Comparison of ENCODE assay signal across 8 mouse cellular contexts in the genomic region with DNA sequence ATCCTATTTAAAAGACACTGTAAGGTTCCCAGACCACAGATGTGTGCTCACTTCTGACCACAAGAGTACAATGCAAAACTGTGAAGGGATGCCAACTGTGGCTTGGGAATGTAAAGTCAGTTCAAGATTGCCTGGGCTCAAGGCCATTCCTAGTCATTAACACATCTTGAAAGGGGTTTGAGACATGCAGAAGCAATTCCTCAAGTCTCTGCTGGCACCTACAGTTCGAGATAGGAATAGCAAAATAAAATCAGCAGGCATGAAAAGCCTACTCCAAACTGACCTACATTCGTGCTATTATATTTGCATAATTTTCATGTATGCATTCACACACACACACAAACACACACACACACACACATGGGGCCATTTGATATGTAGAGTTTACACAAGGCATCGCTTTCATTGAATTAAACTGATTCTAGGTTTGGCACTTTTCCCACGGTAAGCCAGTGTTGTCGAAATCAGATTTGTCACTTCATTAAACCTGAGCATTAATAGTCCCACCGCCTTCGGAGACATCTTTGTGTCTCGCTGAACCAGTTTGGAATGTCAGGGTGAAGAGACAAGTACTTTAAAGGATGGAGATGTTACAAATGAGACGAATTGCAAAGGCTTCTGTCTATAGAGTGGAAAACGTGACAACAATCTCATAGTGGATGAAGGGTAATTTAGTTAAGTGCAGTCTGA.
DNase-seq lines count a peak whose midpoint lies in the region; ATAC-seq and TF ChIP-seq lines count a peak whose summit lies in the region.

No protein-coding gene starts in this region.

- H3K9me3 ChIP-seq in kidney, embryonic 15.5 days (replicated peaks), result no peaks in the 10 kb centered on the region
- no peaks in the 10 kb centered on the region for H3K9me3 ChIP-seq in embryonic facial prominence, embryonic 14.5 days (ENCODE audit: control insufficient read depth, low read length)

- H3K4me3 ChIP-seq in kidney, embryonic 15.5 days (replicated peaks), result no peak overlapping the region
- no peak overlapping the region for H3K4me3 ChIP-seq in embryonic facial prominence, embryonic 14.5 days (ENCODE audit: low read depth, low read length)
- H3K4me3 ChIP-seq in left cerebral cortex, adult 2 months, result no peak overlapping the region

- TF ChIP-seq CTCF in left cerebral cortex, adult 2 months (IDR thresholded peaks at IDR 0.05), result peak; percentile 70

- 0 out of 2 replicates have a peak, but pooled peaks have one; percentile 22 for ATAC-seq in kidney, embryonic 15.5 days (replicated peaks; ENCODE audit: low FRiP score)
- ATAC-seq in embryonic facial prominence, embryonic 14.5 days (ENCODE audit: low read depth), result no peak
- no peak for ATAC-seq in megakaryocyte, adult 5-6 weeks (ENCODE audit: poor library complexity, severe bottlenecking)

- no peaks in the 10 kb centered on the region for H3K4me1 ChIP-seq in kidney, embryonic 15.5 days
- no peaks in the 10 kb centered on the region for H3K4me1 ChIP-seq in embryonic facial prominence, embryonic 14.5 days (ENCODE audit: control insufficient read depth, insufficient read depth, low read length)

- intact Hi-C loops in left cerebral cortex, adult 2 months (cut with DNase I), result loop anchor here (5.0 to 10.0 kb wide), 2 partner anchors 783 to 1820 kb away; no protein-coding TSS in a partner anchor

- H3K9ac ChIP-seq in kidney, embryonic 15.5 days, result no peak overlapping the region
- no peak overlapping the region for H3K9ac ChIP-seq in embryonic facial prominence, embryonic 14.5 days (ENCODE audit: low read depth, low read length)

- no peak overlapping the region for H3K27ac ChIP-seq in kidney, embryonic 15.5 days
- H3K27ac ChIP-seq in embryonic facial prominence, embryonic 14.5 days (replicated peaks; ENCODE audit: low read depth, low read length), result no peak overlapping the region
- H3K27ac ChIP-seq in left cerebral cortex, adult 2 months, result no peak overlapping the region

- no peak overlapping the region for H3K4me2 ChIP-seq in kidney, embryonic 15.5 days
- H3K4me2 ChIP-seq in embryonic facial prominence, embryonic 14.5 days (ENCODE audit: low read depth, low read length), result no peak overlapping the region

- no peak for DNase-seq in kidney, adult 11 months
- peak; percentile 57 for DNase-seq in ZHBTc4 (ENCODE audit: low read depth, low spot score)
- peak; percentile 75 for DNase-seq in embryonic facial prominence, embryonic 14.5 days (ENCODE audit: low spot score)
- DNase-seq in left cerebral cortex, adult 2 months (ENCODE audit: extremely low spot score in 1 of 2, low spot score in 2 of 2), result peak; percentile 19 to 35
- no peak for DNase-seq in gastrocnemius, adult 18-20 months (ENCODE audit: low spot score)
- no peak for DNase-seq in spleen, postnatal 36 days (ENCODE audit: low spot score in 2 of 2)

- no peaks in the 10 kb centered on the region for H3K36me3 ChIP-seq in kidney, embryonic 15.5 days
- H3K36me3 ChIP-seq in embryonic facial prominence, embryonic 14.5 days (ENCODE audit: control insufficient read depth, insufficient read depth, low read length), result no peaks in the 10 kb centered on the region

- 48% methylated on average over 10 of the region's 10 CpGs for WGBS in kidney, embryonic 15.5 days
- 48% methylated on average over 10 of the region's 10 CpGs for WGBS in embryonic facial prominence, embryonic 14.5 days

- no peaks in the 10 kb centered on the region for H3K27me3 ChIP-seq in kidney, embryonic 15.5 days
- no peaks in the 10 kb centered on the region for H3K27me3 ChIP-seq in embryonic facial prominence, embryonic 14.5 days (replicated peaks; ENCODE audit: control insufficient read depth, insufficient read depth, low read length)

Comparison
In these comparisons a context has a peak if more than half of its experiments do, and no peak if none do; other contexts are left out.
1. DNase-seq: peak in ZHBTc4 (single experiment), embryonic facial prominence, embryonic 14.5 days (single experiment) and left cerebral cortex, adult 2 months (2 of 2); none in kidney, adult 11 months (single experiment), gastrocnemius, adult 18-20 months (single experiment) and spleen, postnatal 36 days (0 of 2).